Mouse (Mus musculus) kidney, postnatal 14 days (tissue): ENCODE data around the gene Tbx2.

Experiments
- DNase-seq: peaks from one replicate; pipeline ENCODE4 v3.0.0; 2022; ENCODE audit warnings: mixed read lengths

The Tbx2 gene

GRCm38 (mm10) chr11:85889056-85889729 is 56.8 kb downstream of the Tbx2 start:
- no peak for DNase-seq

GRCm38 (mm10) chr11:85889730-85890562 is 57.6 kb downstream of the Tbx2 start:
- DNase-seq: no peak

DNA sequence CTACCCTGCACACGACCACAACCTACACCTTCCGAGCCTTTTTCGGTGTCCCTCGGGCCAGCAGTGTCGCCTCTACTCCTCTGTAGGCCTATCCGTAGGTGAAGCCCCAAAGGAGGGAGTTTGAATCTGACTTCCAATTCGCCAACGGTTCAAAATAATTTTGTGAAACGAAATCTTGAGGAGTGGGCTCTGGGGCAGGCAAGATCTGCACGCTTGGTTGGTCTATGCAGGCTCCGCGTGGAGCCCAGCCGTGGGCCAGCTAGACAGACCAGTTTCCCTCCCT is 58.2 kb downstream of the Tbx2 start:
- no peak for DNase-seq

DNA sequence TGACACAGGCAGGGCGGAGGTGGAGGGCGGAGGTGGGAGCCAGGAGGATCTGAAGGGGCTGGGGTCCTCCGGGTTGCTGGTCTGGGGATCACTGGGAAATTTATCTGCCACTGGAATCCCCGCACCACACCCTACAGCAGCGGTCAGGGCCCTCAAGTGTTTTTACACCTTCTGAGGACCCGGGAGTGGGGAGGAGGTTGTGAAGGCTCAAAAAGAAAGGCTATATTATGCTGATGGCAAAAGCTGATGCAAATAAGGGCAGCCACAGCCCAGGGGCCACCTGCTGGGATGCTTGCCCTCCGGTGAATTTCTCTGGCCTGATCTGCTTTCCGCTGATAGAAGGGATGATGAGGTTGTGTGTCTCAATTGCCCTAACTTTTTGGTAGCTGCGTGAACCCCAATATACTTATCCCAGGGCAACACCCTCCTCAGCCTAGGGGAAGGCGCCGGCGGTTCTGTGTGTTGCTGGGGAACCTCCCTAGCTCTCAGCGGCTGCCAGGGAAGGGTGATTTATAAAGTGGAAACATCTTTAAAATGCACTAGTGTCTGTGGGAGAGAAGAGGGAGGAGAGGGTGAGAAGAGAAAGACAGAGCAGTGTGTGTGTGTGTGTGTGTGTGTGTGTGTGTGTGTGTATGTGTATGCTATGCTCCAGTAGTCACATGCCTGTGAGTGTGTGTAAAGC is 58.8 kb downstream of the Tbx2 start:
- no peak for DNase-seq
